Mouse (Mus musculus) CH12.LX (cell line): Measurements from ENCODE around the gene Atp8b5. TPM values are rescaled to one million over a fixed set of nuclear protein-coding genes. Genes with fewer than 3 reads are reported as not detected.

Experiments used
- DNase-seq: peaks from one replicate; pipeline ENCODE4 v3.0.0-alpha.2; 2013; ENCODE audit errors: extremely low read depth
- H3K27ac ChIP-seq: 2 replicates; pipeline ENCODE4 v1.5.1; 2012; ENCODE audit warnings: low read depth, mild to moderate bottlenecking, control low read depth, moderate library complexity; ENCODE audit not compliant: insufficient read depth
- H3K27me3 ChIP-seq: replicated peaks from 2 replicates; pipeline ENCODE3; 2012; ENCODE audit warnings: inconsistent platforms
- H3K36me3 ChIP-seq, 2 experiments: replicated peaks in 1 of 2; 2 replicates each; pipeline versions ENCODE3 to v1.6.1; 2012; ENCODE audit warnings: inconsistent platforms in 1 of 2, low read length in 1 of 2, mild to moderate bottlenecking in 1 of 2, mixed read lengths in 1 of 2, moderate library complexity in 1 of 2; ENCODE audit not compliant: control insufficient read depth in 1 of 2, insufficient read depth in 1 of 2
- H3K4me1 ChIP-seq, 2 experiments: 2 replicates each; pipeline ENCODE4 v1.6.1; 2012; ENCODE audit warnings: inconsistent platforms in 1 of 2, moderate library complexity in 1 of 2; ENCODE audit not compliant: insufficient read depth in 2 of 2, control insufficient read depth in 1 of 2
- H3K4me2 ChIP-seq: 2 replicates; pipeline ENCODE4 v1.6.1; 2012; ENCODE audit warnings: low read depth, mild to moderate bottlenecking, control low read depth; ENCODE audit not compliant: poor library complexity, insufficient read depth, severe bottlenecking
- H3K4me3 ChIP-seq, 3 experiments: fragments of 150-350 bp in 1 of 3; sonication (generic) in 1 of 3; replicated peaks in 1 of 3; 2 replicates each; pipeline versions ENCODE3 to v1.5.1; 2011 to 2012; ENCODE audit warnings: low read depth in 2 of 3, low read length in 2 of 3, mild to moderate bottlenecking in 2 of 3, moderate library complexity in 2 of 3, control low read depth in 1 of 3, improper control_type of control experiment in 1 of 3, inconsistent platforms in 1 of 3, mixed read lengths in 1 of 3; ENCODE audit not compliant: poor library complexity in 1 of 3
- H3K79me2 ChIP-seq: replicated peaks from 2 replicates; pipeline ENCODE4 v1.6.1; 2012; ENCODE audit warnings: mild to moderate bottlenecking, moderate library complexity; ENCODE audit not compliant: control insufficient read depth, poor library complexity, insufficient read depth, severe bottlenecking; ENCODE audit errors: extremely low read depth
- H3K9ac ChIP-seq: 2 replicates; pipeline ENCODE4 v1.6.1; 2012; ENCODE audit warnings: low read depth, mild to moderate bottlenecking, control low read depth, moderate library complexity; ENCODE audit not compliant: insufficient read depth
- H3K9me3 ChIP-seq: replicated peaks from 2 replicates; pipeline ENCODE3; 2012; ENCODE audit warnings: low read length, inconsistent platforms, mixed read lengths
- BHLHE40 ChIP-seq: IDR thresholded peaks from 2 replicates; pipeline ENCODE4 v1.6.1; 2011; ENCODE audit warnings: mild to moderate bottlenecking, low read depth, low read length, improper control_type of control experiment
- CHD2 ChIP-seq: IDR thresholded peaks from 2 replicates; pipeline ENCODE4 v1.6.1; 2011; ENCODE audit warnings: low read length, improper control_type of control experiment
- E2F4 ChIP-seq: IDR thresholded peaks from 2 replicates; pipeline ENCODE4 v1.6.1; 2011; ENCODE audit warnings: low read depth, low read length, improper control_type of control experiment; ENCODE audit not compliant: insufficient replicate concordance
- ELF1 ChIP-seq: IDR thresholded peaks from 2 replicates; pipeline ENCODE4 v1.6.1; 2014; ENCODE audit warnings: low read depth, mild to moderate bottlenecking, inconsistent platforms, low read length, improper control_type of control experiment
- HCFC1 ChIP-seq: IDR thresholded peaks from 2 replicates; pipeline ENCODE4 v1.6.1; 2012; ENCODE audit warnings: low read depth, mild to moderate bottlenecking, inconsistent platforms, low read length, improper control_type of control experiment
- IRF4 ChIP-seq: IDR thresholded peaks from 2 replicates; pipeline ENCODE4 v1.6.1; 2014; ENCODE audit warnings: low read depth, mild to moderate bottlenecking, inconsistent platforms, low read length, improper control_type of control experiment
- JUN ChIP-seq: IDR thresholded peaks from 2 replicates; pipeline ENCODE4 v1.6.1; 2011; ENCODE audit warnings: low read depth, mild to moderate bottlenecking, low read length, improper control_type of control experiment, moderate library complexity; ENCODE audit not compliant: insufficient read depth
- JUND ChIP-seq: conservative IDR thresholded peaks from 2 replicates; pipeline ENCODE4 v1.6.1; 2011; ENCODE audit warnings: low read depth, low read length, improper control_type of control experiment
- KAT2A ChIP-seq: IDR thresholded peaks from 2 replicates; pipeline ENCODE4 v1.6.1; 2012; ENCODE audit warnings: low read length, improper control_type of control experiment, inconsistent platforms; ENCODE audit not compliant: insufficient replicate concordance
- MAZ ChIP-seq: IDR thresholded peaks from 2 replicates; pipeline ENCODE4 v1.6.1; 2012; ENCODE audit warnings: low read depth, mild to moderate bottlenecking, inconsistent platforms, low read length, improper control_type of control experiment, moderate library complexity
- MEF2A ChIP-seq: IDR thresholded peaks from 2 replicates; pipeline ENCODE4 v1.6.1; 2014; ENCODE audit warnings: low read depth, mild to moderate bottlenecking, inconsistent platforms, low read length, improper control_type of control experiment, borderline replicate concordance
- MXI1 ChIP-seq: IDR thresholded peaks from 2 replicates; pipeline ENCODE4 v1.6.1; 2011; ENCODE audit warnings: mild to moderate bottlenecking, low read depth, low read length, improper control_type of control experiment
- MYC ChIP-seq: IDR thresholded peaks from 2 replicates; pipeline ENCODE4 v1.6.1; 2011; ENCODE audit warnings: low read depth, mild to moderate bottlenecking, improper control_type of control experiment, low read length
- NELFE ChIP-seq: IDR thresholded peaks from 2 replicates; pipeline ENCODE4 v1.6.1; 2011; ENCODE audit warnings: low read depth, low read length, improper control_type of control experiment
- POLR2A ChIP-seq: IDR thresholded peaks from 2 replicates; pipeline ENCODE4 v1.6.1; 2011; ENCODE audit warnings: low read depth, mild to moderate bottlenecking, improper control_type of control experiment, low read length
- RAD21 ChIP-seq: IDR thresholded peaks from 2 replicates; pipeline ENCODE4 v1.6.1; 2011; ENCODE audit warnings: low read depth, mild to moderate bottlenecking, low read length, improper control_type of control experiment, moderate library complexity
- RCOR1 ChIP-seq: conservative IDR thresholded peaks from 2 replicates; pipeline ENCODE4 v1.6.1; 2012; ENCODE audit warnings: low read depth, mild to moderate bottlenecking, inconsistent platforms, low read length, improper control_type of control experiment
- SIN3A ChIP-seq: IDR thresholded peaks from 2 replicates; pipeline ENCODE4 v1.6.1; 2012; ENCODE audit warnings: low read length, improper control_type of control experiment, inconsistent platforms
- SMC3 ChIP-seq: IDR thresholded peaks from 2 replicates; pipeline ENCODE4 v1.6.1; 2011; ENCODE audit warnings: low read depth, low read length, improper control_type of control experiment
- UBTF ChIP-seq: IDR thresholded peaks from 2 replicates; pipeline ENCODE4 v1.6.1; 2012; ENCODE audit warnings: low read depth, mild to moderate bottlenecking, inconsistent platforms, low read length, improper control_type of control experiment, moderate library complexity
- ZKSCAN1 ChIP-seq: IDR thresholded peaks from 2 replicates; pipeline ENCODE4 v1.6.1; 2012; ENCODE audit warnings: low read depth, inconsistent platforms, low read length, improper control_type of control experiment, borderline replicate concordance
- ZMIZ1 ChIP-seq: IDR thresholded peaks from 2 replicates; pipeline ENCODE4 v1.6.1; 2012; ENCODE audit warnings: low read depth, mild to moderate bottlenecking, inconsistent platforms, low read length, improper control_type of control experiment
- ZNF384 ChIP-seq: IDR thresholded peaks from 2 replicates; pipeline ENCODE4 v1.6.1; 2012; ENCODE audit warnings: low read depth, low read length, improper control_type of control experiment, inconsistent platforms
- dilution Hi-C: fragments of 300-500 bp; cut with MboI; formaldehyde crosslinking; loops from 2 replicates; pipeline ENCODE4 v1.14.3; 2020; ENCODE audit warnings: low sequenced_read_pairs; ENCODE audit not compliant: extremely low pct_unique_long_range_greater_than_20kb, extremely low pct_ligation_motif_present
- in situ Hi-C: fragments of 300-500 bp; cut with MboI; formaldehyde crosslinking; loops from 3 replicates; pipeline ENCODE4 v1.14.3; 2019; ENCODE audit warnings: low sequenced_read_pairs, low pct_ligation_motif_present, low pct_unique_long_range_greater_than_20kb, mixed read lengths
- polyA plus RNA-seq: library from polyadenylated mRNA; unstranded; fragments of >175 nt; gene quantifications from 2 replicates; pipeline ENCODE4 v1.2.1, GENCODE M21; 2012; ENCODE audit warnings: low read depth; ENCODE audit not compliant: insufficient read length
- total RNA-seq, 2 experiments: library from RNA; depleted of rRNA; stranded (reverse); fragments of 300-350 nt in 1 of 2; fragments of >200 nt in 1 of 2; gene quantifications; 2 replicates each; pipeline ENCODE4 v1.2.3; 2012 to 2014

Atp8b5 gene
- total and polyA plus RNA-seq, 3 experiments: 0.13 to 1.3 (median 0.54) TPM

GRCm38 (mm10) chr4:43416071-43416490, 149.1 kb downstream of the Atp8b5 start:
- no peaks in the 10 kb centered on the region for H3K36me3 ChIP-seq
- TF ChIP-seq MAZ (no peak), MYC (no peak), ELF1 (no peak), CHD2 (no peak), HCFC1 (no peak), UBTF (no peak)
- TF ChIP-seq, all 38 proteins: peak for 0
- no peak overlapping the region for H3K27ac ChIP-seq
- dilution Hi-C loops: no loop called here
- no peaks in the 10 kb centered on the region for H3K9me3 ChIP-seq
- no peak overlapping the region for H3K4me3 ChIP-seq
- H3K4me2 ChIP-seq: no peak overlapping the region
- in situ Hi-C loops: loop anchor here (25.0 kb wide), 1 partner anchor 329 kb away; no protein-coding TSS in a partner anchor
- no peak for DNase-seq
- no peaks in the 10 kb centered on the region for H3K79me2 ChIP-seq
- peaks cover 12% of the 10 kb centered on the region for H3K27me3 ChIP-seq
- no peak overlapping the region for H3K9ac ChIP-seq
- H3K4me1 ChIP-seq: peaks cover 5 to 23% of the 10 kb centered on the region in 2 experiments

GRCm38 (mm10) chr4:43417269-43418062, 150.5 kb downstream of the Atp8b5 start:
- Histone ChIP-seq H3K79me2 (no peaks in the 10 kb centered on the region), H3K9ac (no peak overlapping the region), H3K4me2 (no peak overlapping the region), H3K36me3 (no peaks in the 10 kb centered on the region), H3K9me3 (no peaks in the 10 kb centered on the region), H3K27me3 (peaks cover 22% of the 10 kb centered on the region), H3K27ac (no peak overlapping the region), H3K4me1 (peaks cover 5 to 23% of the 10 kb centered on the region in 2 experiments), H3K4me3 (no peak overlapping the region)
- no peak for DNase-seq
- dilution Hi-C loops (no loop called here), in situ Hi-C loops (loop anchor here (25.0 kb wide), 1 partner anchor 330 kb away; no protein-coding TSS in a partner anchor)
- TF ChIP-seq NELFE: no peak
- no peak for TF ChIP-seq CHD2
- no peak for TF ChIP-seq ZNF384

- Histone ChIP-seq H3K79me2 (no peaks in the 10 kb centered on the region), H3K4me2 (no peak overlapping the region), H3K27ac (no peak overlapping the region), H3K27me3 (peaks cover 27% of the 10 kb centered on the region), H3K9ac (no peak overlapping the region), H3K4me3 (no peak overlapping the region), H3K4me1 (peaks cover 5 to 23% of the 10 kb centered on the region in 2 experiments), H3K36me3 (no peaks in the 10 kb centered on the region), H3K9me3 (no peaks in the 10 kb centered on the region)
- dilution Hi-C loops: no loop called here
- in situ Hi-C loops: loop anchor here (25.0 kb wide), 1 partner anchor 331 kb away; no protein-coding TSS in a partner anchor
- TF ChIP-seq ZKSCAN1 (no peak), MEF2A (no peak), BHLHE40 (no peak), ZMIZ1 (no peak), RAD21 (no peak), SMC3 (no peak), MAZ (no peak), MXI1 (no peak), SIN3A (no peak), RCOR1 (no peak), JUN (no peak), JUND (no peak), E2F4 (no peak), POLR2A (no peak), IRF4 (no peak), KAT2A (no peak)
- DNase-seq: no peak
Observed at GRCm38 (mm10) chr4:43418450-43418849, 151.5 kb downstream of the Atp8b5 start.
